Mouse (Mus musculus) liver (tissue): ENCODE data around the gene Mrpl43.
"Not testable (repeated sequence)": the region's sequence is repeated elsewhere in the genome, so short reads cannot be mapped to it uniquely, and the experiment has no call there.

Experiments used
- DNase-seq: peaks from one replicate; pipeline ENCODE4 v3.0.0-alpha.2; 2020; ENCODE audit warnings: mixed read lengths

Mrpl43 gene

GRCm38 (mm10) chr19:45005957-45006712 lies at the start of gene Mrpl43:
TSS of gene Mrpl43 (minus strand) at chr19:45006442.
- peak; percentile 91 for DNase-seq

DNA sequence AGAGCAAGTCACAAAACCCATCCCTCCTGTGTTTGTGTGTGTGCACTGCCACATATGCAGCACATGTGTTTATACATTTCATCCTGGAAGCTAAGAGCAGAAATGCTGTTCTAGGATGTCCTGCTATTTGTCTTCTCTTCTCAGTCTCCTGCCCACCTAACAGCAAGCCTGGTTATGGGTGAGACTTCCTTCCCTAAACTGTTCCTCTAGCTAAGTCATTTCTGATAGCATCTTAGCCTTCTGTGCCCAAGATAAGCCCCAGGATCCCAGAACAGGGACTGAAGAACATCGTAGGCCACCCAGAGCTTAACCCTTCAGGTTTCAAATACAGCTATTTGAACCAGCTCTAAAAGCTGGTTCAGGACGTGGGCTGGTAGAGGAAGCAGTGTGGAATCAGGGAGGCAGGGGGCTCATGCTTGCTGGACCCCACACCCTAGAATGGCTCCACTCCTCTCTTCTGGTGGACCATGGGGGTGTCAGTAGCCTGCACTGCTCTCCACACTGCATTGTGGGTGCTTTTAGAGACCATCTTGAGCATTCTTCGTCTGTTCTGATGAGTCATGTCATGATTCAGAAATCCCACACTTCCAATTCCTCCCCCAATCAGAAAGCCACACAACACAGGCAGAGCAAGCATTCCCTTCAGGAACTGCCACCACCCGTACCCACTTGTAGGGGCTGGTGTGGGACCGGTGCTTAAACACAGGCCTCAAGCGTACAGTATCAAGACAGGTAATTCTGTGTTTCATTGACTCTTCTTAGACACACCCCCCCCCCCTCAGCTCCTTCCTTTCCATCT lies 48.8 kb upstream of the Mrpl43 start:
- no peak for DNase-seq

DNA sequence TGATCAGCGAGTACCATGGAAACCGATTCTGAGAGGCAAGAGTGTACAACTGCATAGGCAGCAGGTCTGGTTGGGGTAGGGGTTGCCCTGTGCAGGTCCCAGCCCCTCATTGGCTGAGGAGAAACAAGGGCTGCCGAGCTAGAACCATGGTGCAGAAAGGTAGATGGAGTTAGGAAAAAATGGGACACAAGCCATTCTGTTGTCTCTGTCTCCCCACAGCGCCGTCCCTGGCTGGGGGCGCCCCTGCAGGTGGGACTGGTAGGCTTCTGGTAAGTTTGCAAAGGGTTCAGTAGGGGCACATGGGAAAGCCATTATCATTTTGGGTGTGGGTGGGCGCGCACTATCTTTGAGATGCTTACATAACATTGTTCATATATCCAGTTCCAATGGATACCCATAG lies 47.2 kb upstream of the Mrpl43 start:
- no peak for DNase-seq

GRCm38 (mm10) chr19:45049523-45049922 lies 43.3 kb upstream of the Mrpl43 start:
- no peak for DNase-seq

DNA sequence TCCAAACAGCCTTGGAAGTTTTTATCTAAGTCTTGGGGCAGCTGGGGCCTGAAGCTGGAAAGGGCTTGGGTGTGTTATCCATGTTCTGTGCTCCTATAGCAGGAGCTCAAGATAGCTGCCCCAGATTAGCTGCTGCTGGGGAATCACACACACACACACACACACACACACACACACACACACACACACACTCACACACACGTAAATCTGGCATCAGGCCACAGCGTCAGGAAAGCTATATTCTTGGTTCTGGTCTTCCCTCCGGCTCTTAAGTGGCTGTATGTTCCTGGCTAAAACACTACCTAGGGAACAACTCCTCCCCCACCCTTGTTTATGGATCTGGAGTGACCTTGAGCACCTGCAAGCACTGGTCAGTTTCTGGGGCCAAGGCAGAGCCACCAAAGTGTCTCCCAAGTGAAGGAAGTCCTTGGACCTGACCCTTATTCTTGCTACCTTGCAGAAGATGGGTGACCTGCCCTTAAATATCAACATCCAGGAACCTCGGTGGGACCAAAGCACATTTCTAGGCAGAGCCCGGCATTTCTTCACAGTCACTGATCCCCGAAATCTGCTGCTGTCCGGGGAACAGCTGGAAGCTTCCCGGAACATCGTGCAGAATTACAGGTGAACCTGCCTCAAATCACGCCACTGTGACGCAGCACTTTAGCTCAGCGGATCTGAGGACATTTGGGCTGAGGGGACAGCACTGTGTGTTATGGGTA lies 42.6 kb upstream of the Mrpl43 start:
- DNase-seq: no peak

DNA sequence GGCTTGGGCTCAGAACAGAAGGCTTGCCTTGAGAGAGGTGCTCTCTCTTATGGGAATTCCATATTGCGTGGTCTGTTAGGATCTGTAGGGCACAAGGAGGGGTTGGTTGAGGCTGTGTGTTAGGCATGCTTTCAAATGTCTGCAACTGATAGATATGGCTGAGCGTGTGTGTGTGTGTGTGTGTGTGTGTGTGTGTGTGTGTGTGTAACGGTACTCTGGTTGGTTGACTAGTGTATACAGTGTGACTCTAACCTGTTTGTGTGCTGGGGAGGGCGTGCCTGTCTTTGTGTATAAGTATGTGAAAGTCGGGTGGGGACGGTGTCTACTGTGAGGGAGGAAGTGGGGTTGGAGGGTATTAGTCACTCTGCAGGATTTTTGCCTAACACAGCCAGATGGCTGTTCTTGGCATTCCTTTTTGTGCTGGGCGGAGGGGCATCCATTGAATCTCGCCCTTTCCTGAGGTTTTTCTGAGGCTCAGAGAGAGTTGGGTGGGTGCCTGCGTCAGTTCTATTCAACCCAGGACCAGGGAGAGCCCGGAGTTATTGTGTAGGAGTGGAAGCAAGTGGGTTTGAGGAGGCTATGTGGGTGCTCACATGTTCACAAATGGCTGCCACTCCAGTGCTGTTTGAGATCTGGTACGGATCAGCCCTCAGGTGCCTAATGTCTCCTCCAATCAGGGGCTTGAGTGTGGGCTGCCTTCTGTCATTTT lies 41.8 kb upstream of the Mrpl43 start:
- peak; percentile 52 for DNase-seq

- DNase-seq: peak; percentile 84
Observed at GRCm38 (mm10) chr19:45047417-45047934, 41.2 kb upstream of the Mrpl43 start, which contains the start of gene Sfxn3. TSS of gene Sfxn3 (plus strand) at chr19:45047503.

DNA sequence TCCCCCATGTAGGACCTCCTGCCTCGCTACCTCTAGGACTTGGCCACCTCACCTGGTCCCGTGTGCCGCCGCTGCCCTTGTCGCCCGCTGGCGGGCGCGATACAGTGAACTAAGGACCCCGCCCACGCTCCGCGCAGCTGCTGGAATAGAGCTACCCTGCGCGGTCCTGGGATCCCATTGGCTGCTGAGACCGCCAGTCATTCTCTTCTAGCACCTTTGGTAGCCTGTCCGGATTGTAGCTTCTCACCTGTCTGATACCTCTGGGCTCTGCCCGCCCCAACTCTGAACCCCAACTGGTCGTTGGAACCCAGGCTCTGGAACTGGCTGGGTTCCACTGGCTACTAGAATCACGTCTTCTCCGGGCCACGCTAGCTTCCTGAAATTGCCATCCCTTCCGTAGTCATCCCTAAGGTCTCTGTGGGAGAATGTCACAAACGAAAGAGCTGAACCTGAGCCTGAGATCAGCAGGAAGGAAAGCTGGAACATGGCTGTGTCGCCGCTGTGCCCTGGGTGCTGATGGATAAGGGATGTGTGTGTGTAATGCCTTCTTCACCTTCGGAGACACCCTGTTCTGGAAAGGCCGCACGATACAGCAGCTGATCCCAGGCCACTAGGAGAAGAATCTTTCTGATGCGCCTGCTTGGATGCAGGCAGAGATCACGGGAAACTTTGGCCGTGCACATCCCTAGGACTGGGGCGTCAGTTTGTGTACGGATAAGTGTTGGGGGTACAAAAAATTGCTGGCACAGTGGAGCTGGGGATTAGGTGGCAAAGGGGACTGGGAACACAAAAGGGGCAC lies 40.5 kb upstream of the Mrpl43 start:
- peak; percentile 80 for DNase-seq

- DNase-seq: no peak
Observed at GRCm38 (mm10) chr19:45045651-45046050, 39.4 kb upstream of the Mrpl43 start, which contains the start of gene Pdzd7. TSS of gene Pdzd7 (minus strand) at chr19:45045717.

GRCm38 (mm10) chr19:45045236-45045635 lies 39.0 kb upstream of the Mrpl43 start:
- DNase-seq: no peak

GRCm38 (mm10) chr19:45044389-45044927 lies 38.2 kb upstream of the Mrpl43 start:
- DNase-seq: no peak

DNA sequence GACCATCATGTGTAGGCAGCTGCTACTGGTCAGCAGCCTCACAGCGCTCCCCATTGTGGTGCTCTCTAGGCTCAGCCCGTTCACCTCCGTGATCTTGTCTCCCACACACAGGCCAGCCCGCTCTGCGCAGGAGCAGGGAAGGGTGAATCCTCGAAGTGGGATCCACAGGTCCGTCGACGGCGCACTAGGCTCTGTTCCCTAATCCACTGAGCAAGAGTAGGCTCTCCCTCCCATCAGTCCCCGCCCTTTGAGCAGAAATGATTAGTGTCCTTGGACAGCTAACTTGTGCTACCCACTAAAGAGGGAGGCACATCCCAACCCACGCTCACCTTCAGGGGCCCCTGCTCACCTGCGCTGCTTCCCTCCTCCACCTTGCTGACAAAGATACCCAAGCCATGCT lies 34.0 kb upstream of the Mrpl43 start:
- no peak for DNase-seq

DNA sequence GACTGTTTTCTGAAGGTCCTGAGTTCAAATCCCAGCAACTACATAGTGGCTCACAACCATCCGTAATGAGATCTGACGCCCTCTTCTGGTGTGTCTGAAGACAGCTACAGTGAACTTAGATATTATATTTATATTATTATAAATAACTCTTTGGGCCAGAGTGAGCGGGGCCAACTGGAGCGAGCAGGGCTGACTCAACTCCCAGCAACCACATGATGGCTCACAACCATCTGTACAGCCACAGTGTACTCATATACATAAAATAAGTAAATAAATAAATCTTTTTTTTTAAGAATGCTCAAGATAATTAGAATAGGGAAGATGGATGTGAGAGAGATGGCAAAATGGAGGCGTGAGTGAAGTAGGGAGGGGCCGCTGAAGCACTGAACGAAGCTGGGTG lies 32.0 kb upstream of the Mrpl43 start:
- DNase-seq: not testable (repeated sequence)

DNA sequence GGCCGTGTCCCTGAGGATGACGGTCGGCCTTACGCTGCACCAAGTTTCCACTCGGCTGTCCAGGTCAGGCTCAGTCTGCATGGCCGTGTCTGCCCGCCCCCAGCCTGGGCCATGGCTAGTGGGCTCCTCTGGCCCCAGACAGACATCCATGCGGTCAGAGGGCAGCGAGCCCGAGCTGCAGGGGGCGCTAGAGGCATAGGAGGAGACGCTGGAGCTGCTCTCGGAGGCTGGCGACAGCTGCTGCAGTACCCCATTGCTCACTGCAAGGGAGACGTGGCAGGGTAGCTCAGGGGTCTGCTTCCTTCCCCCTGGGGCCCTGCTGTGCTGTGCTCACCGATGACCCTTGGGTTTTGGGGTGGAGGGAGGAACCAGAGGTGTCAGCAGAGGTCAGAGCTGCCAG lies 30.6 kb upstream of the Mrpl43 start:
- peak; percentile 75 for DNase-seq

DNA sequence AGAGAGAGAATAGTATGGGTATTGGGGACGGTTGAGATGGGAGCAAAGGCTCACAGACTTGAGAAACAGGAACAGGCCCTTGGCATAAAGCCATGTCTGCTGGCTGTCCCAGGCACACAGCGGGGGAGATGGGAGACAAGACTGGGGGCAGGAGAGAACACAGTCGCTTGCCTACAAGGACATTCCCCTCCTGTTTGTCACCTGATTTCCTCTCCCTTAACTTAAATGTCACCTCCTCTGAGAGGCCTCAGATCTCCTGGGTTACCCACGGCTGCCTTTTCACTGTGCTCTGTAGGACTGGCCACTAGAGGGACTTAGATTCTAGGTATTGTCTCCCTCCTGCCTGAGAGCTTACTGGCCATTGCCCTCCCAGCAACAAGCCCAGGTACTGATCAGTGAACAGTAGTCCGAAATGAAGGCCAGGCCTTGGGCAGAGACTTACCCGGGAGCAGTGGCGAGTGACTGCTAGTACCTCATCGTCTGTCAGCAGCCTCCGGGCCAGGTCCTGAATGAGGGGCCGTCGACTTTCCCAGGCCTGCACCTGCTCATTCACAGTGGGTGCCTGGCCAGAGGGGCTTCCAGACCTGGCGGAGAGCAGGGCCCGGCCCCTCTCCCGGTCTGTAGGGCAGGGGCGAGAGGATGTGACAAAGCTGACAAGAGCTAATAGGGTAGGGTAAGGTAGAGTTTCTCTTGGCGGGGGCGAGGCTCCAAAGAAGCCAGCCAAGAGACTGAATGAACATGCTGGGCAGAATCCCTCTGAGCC lies 26.5 kb upstream of the Mrpl43 start:
- DNase-seq: no peak

GRCm38 (mm10) chr19:45031780-45032179 lies 25.5 kb upstream of the Mrpl43 start:
- DNase-seq: peak; percentile 75

- DNase-seq: peak; percentile 78
Observed at GRCm38 (mm10) chr19:45030746-45031693, 24.8 kb upstream of the Mrpl43 start.

- peak; percentile 65 for DNase-seq
Observed at GRCm38 (mm10) chr19:45030111-45030510, 23.9 kb upstream of the Mrpl43 start.

GRCm38 (mm10) chr19:45029571-45029970 lies 23.3 kb upstream of the Mrpl43 start:
- no peak for DNase-seq
